Mouse (Mus musculus) C2C12 (cell line): Measurements from ENCODE around the gene Scyl1. TPM values are rescaled to one million over a fixed set of nuclear protein-coding genes. Genes with fewer than 3 reads are reported as not detected.

Experiments used
- H3K27me3 ChIP-seq: one replicate; pipeline ENCODE4 v1.6.1; 2011; ENCODE audit not compliant: control insufficient read depth, insufficient read depth, insufficient read length
- H3K36me3 ChIP-seq: one replicate; pipeline ENCODE4 v1.6.1; 2011; ENCODE audit not compliant: control insufficient read depth, insufficient read depth
- H3K4me3 ChIP-seq: one replicate; pipeline ENCODE4 v1.5.1; 2011; ENCODE audit warnings: mild to moderate bottlenecking, control low read depth; ENCODE audit not compliant: poor library complexity, insufficient read depth, severe bottlenecking
- H3K79me2 ChIP-seq: one replicate; pipeline ENCODE4 v1.6.1; 2011; ENCODE audit not compliant: control insufficient read depth, insufficient read depth
- H3K79me3 ChIP-seq: one replicate; pipeline ENCODE4 v1.6.1; 2011; ENCODE audit warnings: low read depth, control low read depth
- H3ac ChIP-seq: one replicate; pipeline ENCODE3; 2011; ENCODE audit warnings: low read depth; ENCODE audit not compliant: control insufficient read depth, insufficient read length
- CEBPB ChIP-seq: IDR thresholded peaks from one replicate; pipeline ENCODE4 v1.6.1; 2011; ENCODE audit warnings: low read depth, mild to moderate bottlenecking, control low read depth, moderate library complexity
- CTCF ChIP-seq: IDR thresholded peaks from one replicate; pipeline ENCODE4 v1.5.1; 2011; ENCODE audit not compliant: control insufficient read depth, insufficient read depth, insufficient read length
- FOSL1 ChIP-seq: IDR thresholded peaks from one replicate; pipeline ENCODE4 v1.8.0; 2011; ENCODE audit warnings: mild to moderate bottlenecking, low read length; ENCODE audit not compliant: poor library complexity, insufficient read depth, severe bottlenecking
- MAX ChIP-seq: IDR thresholded peaks from one replicate; pipeline ENCODE4 v1.6.1; 2011; ENCODE audit warnings: mild to moderate bottlenecking, control low read depth
- MYOD1 ChIP-seq: IDR thresholded peaks from one replicate; pipeline ENCODE4 v1.6.1; 2011; ENCODE audit warnings: low read depth; ENCODE audit not compliant: control insufficient read depth, insufficient read length
- MYOG ChIP-seq: IDR thresholded peaks from one replicate; pipeline ENCODE4 v1.6.1; 2011; ENCODE audit not compliant: control insufficient read depth, insufficient read length; ENCODE audit errors: extremely low read depth
- USF1 ChIP-seq: IDR thresholded peaks from one replicate; pipeline ENCODE4 v1.6.1; 2011; ENCODE audit warnings: low read depth, mild to moderate bottlenecking, control low read depth, moderate library complexity
- polyA plus RNA-seq: library from polyadenylated mRNA; unstranded; fragments of >200 nt; fragmentation: generic; extraction: Trizol; gene quantifications from one replicate; pipeline ENCODE4 v1.2.1, GENCODE M21; 2012; ENCODE audit warnings: missing spikeins

Gene Scyl1
- polyA plus RNA-seq, 1 experiment: 69.6 TPM

- no peaks in the 10 kb centered on the region for H3K36me3 ChIP-seq
- no peaks in the 10 kb centered on the region for H3K79me3 ChIP-seq
- H3ac ChIP-seq: no peak overlapping the region
- no peak overlapping the region for H3K4me3 ChIP-seq
- no peaks in the 10 kb centered on the region for H3K79me2 ChIP-seq
- H3K27me3 ChIP-seq: no peaks in the 10 kb centered on the region
- peak; percentile 59 for TF ChIP-seq CTCF
- TF ChIP-seq MAX: no peak
Observed at GRCm38 (mm10) chr19:5786441-5787114, 15.4 kb upstream of the Scyl1 start.

GRCm38 (mm10) chr19:5784958-5785577 lies 13.8 kb upstream of the Scyl1 start:
- TF ChIP-seq MAX: no peak
- TF ChIP-seq FOSL1: no peak
- TF ChIP-seq MYOG: no peak
- TF ChIP-seq USF1: no peak
- TF ChIP-seq CTCF: no peak
- no peak for TF ChIP-seq MYOD1
- no peak for TF ChIP-seq CEBPB
- Histone ChIP-seq H3K36me3 (no peaks in the 10 kb centered on the region), H3K4me3 (no peak overlapping the region)

GRCm38 (mm10) chr19:5782121-5782520 lies 10.9 kb upstream of the Scyl1 start:
- Histone ChIP-seq H3K79me2 (no peaks in the 10 kb centered on the region), H3K4me3 (no peak overlapping the region), H3K36me3 (no peaks in the 10 kb centered on the region), H3K79me3 (no peaks in the 10 kb centered on the region), H3K27me3 (no peaks in the 10 kb centered on the region), H3ac (no peak overlapping the region)
- TF ChIP-seq MYOD1 (no peak), MYOG (no peak), CEBPB (no peak), USF1 (no peak), FOSL1 (no peak), MAX (no peak), CTCF (no peak)

More at GRCm38 (mm10) chr19:5784958-5785577, 13.8 kb upstream of the Scyl1 start:
- Histone ChIP-seq H3ac (no peak overlapping the region), H3K27me3 (no peaks in the 10 kb centered on the region), H3K79me2 (no peaks in the 10 kb centered on the region), H3K79me3 (no peaks in the 10 kb centered on the region)

- no peaks in the 10 kb centered on the region for H3K36me3 ChIP-seq
- TF ChIP-seq MYOD1 (no peak), FOSL1 (no peak), MYOG (no peak), CTCF (no peak), MAX (no peak), USF1 (no peak), CEBPB (no peak)
- no peaks in the 10 kb centered on the region for H3K79me2 ChIP-seq
- no peak overlapping the region for H3K4me3 ChIP-seq
- no peaks in the 10 kb centered on the region for H3K79me3 ChIP-seq
- no peaks in the 10 kb centered on the region for H3K27me3 ChIP-seq
- no peak overlapping the region for H3ac ChIP-seq
Observed at GRCm38 (mm10) chr19:5781532-5781931, 10.3 kb upstream of the Scyl1 start.

- TF ChIP-seq MYOD1: no peak
- TF ChIP-seq CTCF: peak; percentile 5
Observed at GRCm38 (mm10) chr19:5780203-5780602, 9.0 kb upstream of the Scyl1 start.

GRCm38 (mm10) chr19:5778312-5778711 lies 7.1 kb upstream of the Scyl1 start:
- no peaks in the 10 kb centered on the region for H3K79me3 ChIP-seq
- TF ChIP-seq CEBPB: no peak
- TF ChIP-seq FOSL1: no peak
- TF ChIP-seq USF1: no peak
- TF ChIP-seq MYOG: no peak
- TF ChIP-seq MAX: no peak
- TF ChIP-seq CTCF: no peak
- TF ChIP-seq MYOD1: no peak

More at GRCm38 (mm10) chr19:5780203-5780602, 9.0 kb upstream of the Scyl1 start:
- no peak overlapping the region for H3K4me3 ChIP-seq
- H3K79me3 ChIP-seq: no peaks in the 10 kb centered on the region
- no peaks in the 10 kb centered on the region for H3K27me3 ChIP-seq
- H3ac ChIP-seq: peak overlapping the region; percentile 13
- H3K79me2 ChIP-seq: no peaks in the 10 kb centered on the region
- no peaks in the 10 kb centered on the region for H3K36me3 ChIP-seq

More at GRCm38 (mm10) chr19:5778312-5778711, 7.1 kb upstream of the Scyl1 start:
- no peak overlapping the region for H3K4me3 ChIP-seq
- H3ac ChIP-seq: no peak overlapping the region
- no peaks in the 10 kb centered on the region for H3K36me3 ChIP-seq
- H3K27me3 ChIP-seq: no peaks in the 10 kb centered on the region
- no peaks in the 10 kb centered on the region for H3K79me2 ChIP-seq
